ENCODE assay signal across 8 mouse cellular contexts in genomic region chr11:35119360-35119759, GRCm38 (mm10). TPM values are rescaled to one million over a fixed set of nuclear protein-coding genes. Genes with fewer than 3 reads are reported as not detected.
A peak's percentile ranks its signal among the peaks of the same experiment; 100 is the strongest.
DNase-seq lines count a peak whose midpoint lies in the region; ATAC-seq and TF ChIP-seq lines count a peak whose summit lies in the region.

No protein-coding gene starts in this region.

- TF ChIP-seq CTCF in liver, adult 2 months (IDR thresholded peaks at IDR 0.05; ENCODE audit: low read depth, low read length), result peak; percentile 93

- H3K4me2 ChIP-seq in midbrain, embryonic 15.5 days, result no peak overlapping the region
- no peak overlapping the region for H3K4me2 ChIP-seq in forebrain, embryonic 14.5 days (ENCODE audit: low read length)
- no peak overlapping the region for H3K4me2 ChIP-seq in hindbrain, embryonic 16.5 days (ENCODE audit: low read length)

- no peaks in the 10 kb centered on the region for H3K36me3 ChIP-seq in midbrain, embryonic 10.5 days
- H3K36me3 ChIP-seq in midbrain, embryonic 15.5 days (replicated peaks), result no peaks in the 10 kb centered on the region
- no peaks in the 10 kb centered on the region for H3K36me3 ChIP-seq in forebrain, embryonic 14.5 days (ENCODE audit: control insufficient read depth, insufficient read depth, low read length)
- no peaks in the 10 kb centered on the region for H3K36me3 ChIP-seq in hindbrain, embryonic 16.5 days (ENCODE audit: control insufficient read depth, insufficient read depth, low read length)
- H3K36me3 ChIP-seq in liver, adult 2 months (ENCODE audit: control insufficient read depth, insufficient read depth, low read length), result no peaks in the 10 kb centered on the region

- no peak overlapping the region for H3K9ac ChIP-seq in midbrain, embryonic 15.5 days
- no peak overlapping the region for H3K9ac ChIP-seq in forebrain, embryonic 14.5 days (ENCODE audit: low read length)
- H3K9ac ChIP-seq in hindbrain, embryonic 16.5 days (ENCODE audit: low read depth, low read length), result no peak overlapping the region
- no peak overlapping the region for H3K9ac ChIP-seq in liver, adult 2 months (ENCODE audit: low read depth, low read length)

- ATAC-seq in midbrain, embryonic 15.5 days (replicated peaks), result no peak
- peak; percentile 29; the same call in 1 of the 2 replicates for ATAC-seq in forebrain, embryonic 14.5 days
- ATAC-seq in hindbrain, embryonic 16.5 days, result peak; percentile 9; the same call in 1 of the 2 replicates
- ATAC-seq in erythroid progenitor cell, adult 5-6 weeks (replicated peaks; ENCODE audit: low FRiP score, poor library complexity, severe bottlenecking), result no peak

- peak; percentile 74 for DNase-seq in midbrain, embryonic 10.5 days (ENCODE audit: low spot score)
- peak; percentile 86 for DNase-seq in brain, adult 2 months (ENCODE audit: low read depth, low spot score)
- peak; percentile 81 for DNase-seq in forebrain, embryonic 14.5 days (ENCODE audit: low spot score)
- DNase-seq in liver, adult 2 months (ENCODE audit: extremely low read depth, low read depth, low spot score), result peak; percentile 17
- DNase-seq in right cerebral cortex, postnatal 14 days, result peak; percentile 83

- 9% methylated on average over 6 of the region's 6 CpGs for WGBS in midbrain, embryonic 10.5 days
- 8% methylated on average over 6 of the region's 6 CpGs for WGBS in midbrain, embryonic 15.5 days
- 10% methylated on average over 6 of the region's 6 CpGs for WGBS in forebrain, embryonic 14.5 days
- 11% methylated on average over 6 of the region's 6 CpGs for WGBS in hindbrain, embryonic 16.5 days
- 22% methylated on average over 6 of the region's 6 CpGs for WGBS in liver, adult 2 months

- peak overlapping the region; percentile 33; the same call in 1 of the 2 replicates for H3K27ac ChIP-seq in midbrain, embryonic 10.5 days (replicated peaks)
- H3K27ac ChIP-seq in midbrain, embryonic 15.5 days, result no peak overlapping the region
- no peak overlapping the region for H3K27ac ChIP-seq in forebrain, embryonic 14.5 days (ENCODE audit: low read depth, low read length)
- no peak overlapping the region for H3K27ac ChIP-seq in hindbrain, embryonic 16.5 days (ENCODE audit: low read depth, low read length)
- H3K27ac ChIP-seq in liver, adult 2 months (replicated peaks; ENCODE audit: insufficient read depth, low read depth, low read length), result no peak overlapping the region

- H3K4me3 ChIP-seq in midbrain, embryonic 10.5 days, result no peak overlapping the region
- H3K4me3 ChIP-seq in midbrain, embryonic 15.5 days, result no peak overlapping the region
- H3K4me3 ChIP-seq in forebrain, embryonic 14.5 days (ENCODE audit: low read depth, low read length), result no peak overlapping the region
- H3K4me3 ChIP-seq in hindbrain, embryonic 16.5 days (ENCODE audit: low read length), result no peak overlapping the region
- no peak overlapping the region for H3K4me3 ChIP-seq in liver, adult 2 months (ENCODE audit: insufficient read depth, low read depth, low read length)

- H3K9me3 ChIP-seq in midbrain, embryonic 10.5 days (replicated peaks), result no peaks in the 10 kb centered on the region
- H3K9me3 ChIP-seq in midbrain, embryonic 15.5 days, result no peaks in the 10 kb centered on the region
- H3K9me3 ChIP-seq in forebrain, embryonic 14.5 days (replicated peaks; ENCODE audit: control insufficient read depth, low read length), result no peaks in the 10 kb centered on the region
- H3K9me3 ChIP-seq in hindbrain, embryonic 16.5 days (ENCODE audit: control insufficient read depth, low read length), result no peaks in the 10 kb centered on the region

- peaks cover 93% of the 10 kb centered on the region for H3K27me3 ChIP-seq in midbrain, embryonic 10.5 days (ENCODE audit: low read depth, poor library complexity, severe bottlenecking)
- peaks cover 57% of the 10 kb centered on the region for H3K27me3 ChIP-seq in midbrain, embryonic 15.5 days (replicated peaks)
- H3K27me3 ChIP-seq in forebrain, embryonic 14.5 days (replicated peaks; ENCODE audit: control insufficient read depth, insufficient read depth, low read length), result peaks cover 39% of the 10 kb centered on the region
- peaks cover 16% of the 10 kb centered on the region for H3K27me3 ChIP-seq in hindbrain, embryonic 16.5 days (replicated peaks; ENCODE audit: control insufficient read depth, insufficient read depth, low read length)
- H3K27me3 ChIP-seq in liver, adult 2 months (ENCODE audit: control insufficient read depth, insufficient read depth, low read length), result peaks cover 10% of the 10 kb centered on the region

- H3K79me2 ChIP-seq in liver, adult 2 months (ENCODE audit: control insufficient read depth, insufficient read depth, low read length), result no peaks in the 10 kb centered on the region

- peaks cover 61% of the 10 kb centered on the region for H3K4me1 ChIP-seq in midbrain, embryonic 10.5 days
- H3K4me1 ChIP-seq in midbrain, embryonic 15.5 days, result peaks cover 21% of the 10 kb centered on the region
- H3K4me1 ChIP-seq in forebrain, embryonic 14.5 days (ENCODE audit: control insufficient read depth, insufficient read depth, low read length), result 0 out of 2 replicates have a peak, but pooled peaks cover 8% of the 10 kb centered on the region
- H3K4me1 ChIP-seq in hindbrain, embryonic 16.5 days (ENCODE audit: control insufficient read depth, insufficient read depth, low read depth, low read length), result peaks cover 14% of the 10 kb centered on the region
- no peaks in the 10 kb centered on the region for H3K4me1 ChIP-seq in liver, adult 2 months (ENCODE audit: control insufficient read depth, insufficient read depth, low read length)

- TF ChIP-seq POLR2A in liver, adult 2 months (IDR thresholded peaks at IDR 0.05; ENCODE audit: extremely low read depth, insufficient read depth, low read length), result no peak

RNA-seq across cellular contexts. Expression of gene Slit3, which starts 1.7 kb away (rescaled TPM):
- 15.0 and 19.6 TPM in 2 replicates for polyA plus RNA-seq in midbrain, embryonic 10.5 days (2016; fragmentation: Nextera tagmentation; extraction: Ambion mirVana)
- 5.6 and 5.9 TPM in 2 replicates for polyA plus RNA-seq in midbrain, embryonic 15.5 days (2015; fragmentation: Nextera tagmentation; extraction: Ambion mirVana)
- polyA plus RNA-seq in forebrain, embryonic 14.5 days (2014; fragmentation: Nextera tagmentation; extraction: Ambion mirVana), result 2.3 and 2.4 TPM in 2 replicates
- 9.0 and 14.8 TPM in 2 replicates for polyA plus RNA-seq in hindbrain, embryonic 16.5 days (2015; fragmentation: Nextera tagmentation; extraction: Ambion mirVana)
- 0.09 and 0.20 TPM in 2 replicates for total RNA-seq in liver, adult 2 months (2014; rRNA removed)
- 0.12 TPM in 2 replicates for polyA plus RNA-seq in liver, adult 2 months (2012; rRNA removed)
- total RNA-seq in erythroid progenitor cell, adult 5-6 weeks (2015; ENCODE audit: low replicate concordance), result 0.72 TPM in 1 of 2 replicates, not detected in the other
- total RNA-seq in erythroid progenitor cell, adult 5-6 weeks (2017; ENCODE audit: low replicate concordance), result not detected in 2 replicates

Comparison
In these comparisons a context has a peak if more than half of its experiments do, and no peak if none do; other contexts are left out.
1. DNase-seq: peak in every context shown above with its lines; median percentile 86 in brain, adult 2 months; 83 in right cerebral cortex, postnatal 14 days; 81 in forebrain, embryonic 14.5 days; 74 in midbrain, embryonic 10.5 days; 17 in liver, adult 2 months.
2. ATAC-seq: peak in forebrain, embryonic 14.5 days (single experiment) and hindbrain, embryonic 16.5 days (single experiment); none in midbrain, embryonic 15.5 days (single experiment) and erythroid progenitor cell, adult 5-6 weeks (single experiment).